Mouse (Mus musculus) telencephalon, adult 2 months (tissue): ENCODE measurements around the gene Gpr12.
"Not testable (repeated sequence)": the region's sequence is repeated elsewhere in the genome, so short reads cannot be mapped to it uniquely, and the experiment has no call there.

ENCODE experiments used
- DNase-seq: peaks from one replicate; pipeline ENCODE4 v3.0.0-alpha.2; 2011; ENCODE audit warnings: low read depth, low spot score

The Gpr12 gene

DNA sequence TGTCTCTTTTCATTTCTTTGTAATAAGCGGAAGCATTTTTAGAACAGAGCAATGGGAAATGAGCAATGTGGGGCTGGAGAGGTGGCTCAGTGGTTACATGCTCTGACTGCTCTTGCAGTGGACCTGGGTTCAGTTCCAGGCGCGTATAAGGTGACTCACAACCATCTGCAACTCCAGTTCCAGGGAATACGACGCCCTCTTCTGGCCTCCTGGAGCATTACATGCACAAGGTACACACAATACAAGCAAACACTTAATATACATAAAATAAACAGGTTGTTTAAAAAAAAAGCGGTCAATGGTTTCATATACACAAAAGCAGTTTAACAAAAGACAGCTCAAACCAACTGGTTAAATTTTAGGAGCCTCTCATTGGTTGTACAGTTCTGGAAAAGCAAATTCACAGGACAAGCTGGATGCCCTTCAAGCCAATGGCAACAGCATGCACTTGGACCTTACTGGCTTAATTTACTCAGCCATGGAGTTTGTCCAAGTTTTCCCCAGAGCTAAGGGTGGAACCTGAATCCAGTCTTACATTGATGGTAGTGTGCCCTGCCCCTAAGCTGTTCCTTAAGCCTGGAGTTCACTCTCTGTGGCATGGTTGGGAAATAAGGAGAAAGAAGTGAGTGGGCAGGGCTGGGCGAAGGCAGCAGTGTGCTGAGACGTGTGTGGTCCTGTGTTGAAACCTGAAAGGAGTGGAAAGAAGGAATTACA is 1.5 kb upstream of the Gpr12 start:
- DNase-seq: no peak

DNA sequence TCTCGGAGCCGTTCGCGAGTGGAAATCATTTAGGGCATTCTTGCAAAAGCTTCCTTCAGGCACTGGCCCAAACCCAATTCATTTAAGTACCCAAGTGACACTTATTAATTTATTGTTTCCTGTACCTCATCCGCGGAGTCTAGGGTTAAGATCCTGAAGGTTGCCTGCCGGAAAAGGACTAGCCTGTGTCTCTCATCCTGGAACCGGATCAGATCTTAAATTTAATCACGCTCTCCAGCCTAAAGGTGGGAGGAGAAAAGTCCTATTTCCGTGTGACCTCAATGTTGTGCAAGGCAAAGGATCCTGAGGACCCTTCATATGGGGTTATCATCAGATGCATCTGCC is 240 bp upstream of the Gpr12 start:
- DNase-seq: no peak

DNA sequence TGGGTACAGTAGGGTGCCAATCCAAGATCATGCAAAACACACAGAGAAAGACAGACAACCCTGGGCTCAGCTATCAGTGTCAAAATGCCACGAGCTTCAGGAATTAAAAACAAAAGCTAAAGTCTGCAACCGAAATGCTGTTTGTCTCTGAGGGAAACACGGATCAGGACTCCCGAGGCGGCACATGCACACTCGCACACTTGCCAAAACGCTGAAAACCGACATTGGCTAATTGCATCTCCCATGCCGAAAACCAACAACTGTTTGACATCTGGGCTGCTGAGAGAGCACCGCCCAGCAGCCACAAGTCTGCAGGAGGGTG is 922 bp downstream of the Gpr12 start:
- no peak for DNase-seq

DNA sequence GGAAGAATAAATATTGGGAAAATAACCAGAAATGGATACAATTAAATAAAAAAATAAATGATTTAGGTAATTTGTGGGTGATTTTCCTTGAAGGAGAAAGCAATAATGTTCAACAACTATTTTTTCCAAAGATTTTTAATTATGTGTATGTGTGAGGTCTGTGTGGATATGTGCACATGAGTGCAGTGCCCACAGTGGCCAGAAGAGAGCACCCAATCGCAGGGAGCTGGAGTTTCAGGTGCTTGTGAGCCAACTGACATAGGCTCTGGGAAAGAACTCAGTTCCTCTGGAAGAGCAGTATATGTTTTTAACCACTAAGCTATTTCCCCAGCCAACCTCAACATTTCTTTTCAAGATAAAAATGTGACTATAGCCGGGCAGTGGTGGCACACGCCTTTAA is 8.4 kb downstream of the Gpr12 start:
- no peak for DNase-seq

DNA sequence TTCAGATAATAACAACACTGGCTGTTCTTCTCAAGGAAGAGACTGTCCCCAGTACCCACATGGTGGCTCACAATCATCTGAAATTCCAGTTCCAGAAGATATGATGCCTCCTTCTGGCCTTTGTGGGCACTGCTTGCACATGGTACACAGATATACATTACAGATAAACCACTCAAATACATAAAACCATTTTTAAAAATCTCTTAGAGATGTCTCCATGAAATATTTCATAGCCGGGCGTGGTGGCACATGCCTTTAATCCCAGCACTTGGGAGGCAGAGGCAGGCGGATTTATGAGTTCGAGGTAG is 12.3 kb downstream of the Gpr12 start:
- DNase-seq: not testable (repeated sequence)

DNA sequence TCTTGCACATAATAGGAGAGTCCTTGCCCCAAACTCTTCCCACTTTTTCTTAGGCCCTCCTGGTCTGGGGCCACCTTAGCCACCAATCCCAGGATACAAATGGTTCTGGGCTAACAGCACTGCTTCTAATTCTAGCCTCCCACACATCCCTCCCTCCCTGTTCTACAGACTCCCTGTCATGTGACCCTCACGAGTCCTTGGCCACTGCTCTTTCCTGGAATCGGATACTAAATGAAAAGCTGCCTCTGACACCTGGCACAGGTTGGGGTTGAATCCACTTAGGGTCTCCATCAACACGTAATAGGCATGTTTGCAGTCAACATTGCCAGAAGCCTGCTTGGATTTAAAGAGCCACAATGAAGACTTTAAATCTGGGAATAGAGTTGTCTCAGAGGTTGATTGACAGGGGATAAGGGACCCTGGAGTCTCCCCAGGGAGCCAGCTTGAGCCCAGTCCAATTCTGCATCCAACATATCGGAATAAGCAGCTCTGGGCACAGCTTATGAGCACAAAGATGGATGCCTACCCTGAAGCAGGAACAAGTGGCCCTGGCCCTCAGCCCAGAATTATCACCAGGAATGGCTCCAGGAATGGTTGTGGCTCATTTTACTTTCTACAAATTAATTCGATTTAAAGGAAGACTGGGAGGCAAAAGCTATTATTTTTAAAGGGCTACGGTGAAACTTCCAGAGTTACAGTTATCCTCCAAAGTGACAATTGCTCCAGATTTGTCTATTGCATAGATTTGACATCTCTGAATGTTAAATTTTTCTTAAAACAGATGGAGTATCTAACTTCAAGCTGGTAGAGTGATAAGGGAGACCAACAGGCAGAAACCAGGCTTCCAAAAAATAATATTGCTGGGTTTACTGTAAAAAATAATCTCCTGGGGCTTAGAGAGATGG is 13.0 kb downstream of the Gpr12 start:
- DNase-seq: not testable (repeated sequence)

DNA sequence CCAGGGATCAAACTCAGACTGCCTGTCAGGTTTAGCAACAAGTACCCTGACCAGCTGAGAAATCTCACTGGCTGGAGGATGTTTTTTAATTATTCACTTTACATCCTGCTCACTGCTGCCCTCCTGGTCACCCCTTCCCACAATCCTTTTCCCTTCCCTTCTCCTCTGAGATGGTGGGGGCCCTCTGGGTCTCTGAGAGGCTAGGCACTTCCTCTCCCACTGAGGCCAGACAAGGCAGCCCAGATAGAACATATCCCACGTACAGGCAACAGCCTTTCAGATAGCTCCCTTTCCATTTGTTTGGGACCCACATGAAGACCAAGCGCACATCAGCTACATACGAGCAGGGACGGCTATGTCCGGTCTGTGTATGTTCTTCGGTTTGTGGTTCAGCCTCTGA is 14.9 kb downstream of the Gpr12 start:
- DNase-seq: not testable (repeated sequence)

DNA sequence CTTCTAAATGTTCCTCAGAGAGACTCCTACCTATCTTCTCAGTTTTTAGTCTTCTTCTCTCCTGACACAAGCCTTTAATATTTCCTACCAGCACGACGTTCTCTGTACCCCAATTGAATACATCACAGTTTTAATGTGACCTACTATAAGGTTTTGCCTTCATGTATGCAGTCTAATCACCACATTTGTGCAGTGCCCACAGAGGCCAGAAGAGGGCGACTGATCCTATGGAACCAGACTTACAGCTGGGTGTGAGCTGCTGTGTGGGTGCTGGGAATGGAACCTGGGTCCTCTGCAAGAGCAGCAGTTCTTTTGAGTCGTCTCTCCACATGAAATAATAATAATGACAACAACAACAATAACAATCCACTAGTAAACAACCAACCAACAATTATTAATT is 18.0 kb downstream of the Gpr12 start:
- no peak for DNase-seq

DNA sequence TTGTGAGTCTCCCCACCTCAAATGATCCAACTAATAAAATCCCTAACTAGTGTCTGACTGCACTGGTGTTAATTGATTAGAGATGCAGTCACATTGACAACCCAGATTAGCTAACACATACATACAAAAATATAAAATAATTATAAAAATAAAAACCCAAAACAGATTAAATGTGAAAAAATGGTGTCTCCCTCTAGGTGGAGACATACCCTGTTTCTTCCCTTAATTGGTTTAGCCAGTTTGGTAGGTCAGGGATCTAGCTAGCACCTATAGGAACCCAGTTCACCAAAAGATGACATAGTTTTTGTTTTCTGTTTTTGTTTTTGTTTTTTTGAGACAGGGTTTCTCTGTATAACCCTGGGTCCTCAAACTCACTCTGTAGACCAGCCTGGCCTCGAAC is 20.8 kb downstream of the Gpr12 start:
- no peak for DNase-seq

DNA sequence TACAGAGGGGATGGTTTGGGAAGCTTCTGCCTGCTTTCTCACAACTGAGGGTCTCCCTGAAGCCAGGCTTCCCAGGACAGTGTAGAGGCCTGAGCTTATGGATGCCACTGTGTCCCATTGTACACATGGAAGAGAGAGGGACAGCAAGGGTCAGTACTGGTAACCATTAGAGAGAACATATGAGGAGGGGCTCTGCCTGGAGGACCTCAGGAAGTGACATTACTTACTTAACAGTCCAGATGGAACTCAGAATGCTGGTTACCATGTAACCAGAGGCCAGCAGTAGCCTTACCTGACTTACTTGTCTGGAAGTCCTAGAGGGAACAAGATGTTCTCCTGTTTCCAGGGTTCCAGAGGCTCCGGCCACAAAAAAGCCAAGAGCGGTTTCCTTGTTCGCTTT is 29.2 kb downstream of the Gpr12 start, which contains the start of gene Gm3415:
TSS of gene Gm3415 (plus strand) at position 301 of the 400 bp plus-strand sequence.
- DNase-seq: not testable (repeated sequence)

DNA sequence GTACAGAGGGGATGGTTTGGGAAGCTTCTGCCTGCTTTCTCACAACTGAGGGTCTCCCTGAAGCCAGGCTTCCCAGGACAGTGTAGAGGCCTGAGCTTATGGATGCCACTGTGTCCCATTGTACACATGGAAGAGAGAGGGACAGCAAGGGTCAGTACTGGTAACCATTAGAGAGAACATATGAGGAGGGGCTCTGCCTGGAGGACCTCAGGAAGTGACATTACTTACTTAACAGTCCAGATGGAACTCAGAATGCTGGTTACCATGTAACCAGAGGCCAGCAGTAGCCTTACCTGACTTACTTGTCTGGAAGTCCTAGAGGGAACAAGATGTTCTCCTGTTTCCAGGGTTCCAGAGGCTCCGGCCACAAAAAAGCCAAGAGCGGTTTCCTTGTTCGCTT is 47.7 kb downstream of the Gpr12 start, which contains the start of gene Gm3409:
TSS of gene Gm3409 (plus strand) at position 301 of the 400 bp plus-strand sequence.
- DNase-seq: not testable (repeated sequence)
